Comparison of ENCODE assay signal across 25 mouse cellular contexts in the genomic region with DNA sequence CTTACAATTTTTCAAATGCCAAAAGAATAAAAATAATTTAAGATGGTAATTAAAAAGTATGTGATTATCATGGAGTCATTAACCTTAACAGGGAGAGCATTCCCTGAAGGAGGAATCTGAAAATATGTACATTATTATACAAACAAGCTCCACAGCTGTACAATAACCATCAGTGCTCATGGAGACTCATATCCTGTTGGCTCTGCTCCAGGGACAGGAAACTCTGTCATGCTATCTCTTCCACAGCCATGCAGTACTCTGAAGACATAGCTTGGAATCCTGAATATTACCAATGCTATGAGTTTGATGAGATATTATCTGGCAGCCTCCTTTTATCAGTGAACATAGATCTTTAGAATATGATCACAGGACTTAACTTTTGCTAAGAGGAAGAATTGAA. TPM values are rescaled to one million over a fixed set of nuclear protein-coding genes. Genes with fewer than 3 reads are reported as not detected.
A peak's percentile ranks its signal among the peaks of the same experiment; 100 is the strongest.
DNase-seq lines count a peak whose midpoint lies in the region; ATAC-seq and TF ChIP-seq lines count a peak whose summit lies in the region.
"Had no signal": no experiment of that assay in that cellular context is flagged by ENCODE, and none has a peak within 500 bp of the region (broad histone marks: within the 10 kb centered on the region; RNA-seq: fewer than 3 reads in every experiment).

No protein-coding gene starts in this region.

- no peak for TF ChIP-seq POLR2A in brain, embryonic 14.5 days (IDR thresholded peaks at IDR 0.05; ENCODE audit: borderline replicate concordance, extremely low read depth, insufficient read depth, insufficient read length, poor library complexity, severe bottlenecking)

- no peaks in the 10 kb centered on the region for H3K27me3 ChIP-seq in kidney, postnatal 0 days (ENCODE audit: insufficient read depth, low read length)
- no peaks in the 10 kb centered on the region for H3K27me3 ChIP-seq in lung, embryonic 14.5 days (ENCODE audit: insufficient read depth, low read length)
- H3K27me3 ChIP-seq: embryonic facial prominence, embryonic 13.5 days; hindbrain, embryonic 12.5 days; hindbrain, embryonic 15.5 days; Patski had no signal

- no peaks in the 10 kb centered on the region for H3K4me1 ChIP-seq in kidney, postnatal 0 days (replicated peaks; ENCODE audit: insufficient read depth, low read length)
- no peaks in the 10 kb centered on the region for H3K4me1 ChIP-seq in lung, embryonic 14.5 days (ENCODE audit: insufficient read depth)
- H3K4me1 ChIP-seq: embryonic facial prominence, embryonic 13.5 days; hindbrain, embryonic 12.5 days; hindbrain, embryonic 15.5 days had no signal

- no peak for ATAC-seq in kidney, postnatal 0 days (replicated peaks; ENCODE audit: low FRiP score, low read depth)
- ATAC-seq in lung, embryonic 14.5 days (ENCODE audit: insufficient read depth): peak; percentile 71; the same call in 1 of the 2 replicates
- ATAC-seq: forebrain, embryonic 14.5 days; forebrain, postnatal 0 days; Patski had no signal

- H3K9ac ChIP-seq in kidney, postnatal 0 days (ENCODE audit: low read depth, low read length): no peak overlapping the region
- H3K9ac ChIP-seq in lung, embryonic 14.5 days: no peak overlapping the region
- H3K9ac ChIP-seq: embryonic facial prominence, embryonic 13.5 days; forebrain, postnatal 0 days; hindbrain, embryonic 12.5 days; hindbrain, embryonic 15.5 days had no signal

- H3K4me3 ChIP-seq in kidney, postnatal 0 days (replicated peaks; ENCODE audit: low read depth, low read length): no peak overlapping the region
- H3K4me3 ChIP-seq in lung, embryonic 14.5 days (ENCODE audit: low read depth, low read length): no peak overlapping the region
- H3K4me3 ChIP-seq: embryonic facial prominence, embryonic 13.5 days; gastrocnemius, adult 2 months; hindbrain, embryonic 12.5 days; hindbrain, embryonic 15.5 days had no signal

- DNase-seq in kidney, postnatal 0 days (ENCODE audit: low spot score): peak; percentile 7
- DNase-seq in kidney, adult 8-10 months: no peak
- peak; percentile 76 for DNase-seq in lung, embryonic 14.5 days
- no peak for DNase-seq in lung, postnatal 14 days
- DNase-seq in brain, embryonic 14.5 days (ENCODE audit: low read depth): peak; percentile 5
- no peak for DNase-seq in right cerebral cortex, postnatal 25 days
- DNase-seq: adrenal gland, postnatal 10 days; adrenal gland, postnatal 36 days; cerebellum, adult 11 months; cerebellum, adult 2 months; cerebellum, adult 9-11 months; cerebellum, postnatal 25 days; forebrain, postnatal 0 days; gastrocnemius, adult 2 months; gastrocnemius, postnatal 14 days; heart, adult 11 months had no signal

- no peak overlapping the region for H3K27ac ChIP-seq in kidney, postnatal 0 days
- H3K27ac ChIP-seq in lung, embryonic 14.5 days (ENCODE audit: low read depth): no peak overlapping the region
- H3K27ac ChIP-seq: embryonic facial prominence, embryonic 13.5 days; gastrocnemius, adult 2 months; hindbrain, embryonic 12.5 days; hindbrain, embryonic 15.5 days had no signal

- H3K9me3 ChIP-seq in kidney, postnatal 0 days (replicated peaks; ENCODE audit: low read length): no peaks in the 10 kb centered on the region
- no peaks in the 10 kb centered on the region for H3K9me3 ChIP-seq in lung, embryonic 14.5 days (ENCODE audit: low read depth, low read length)
- H3K9me3 ChIP-seq: embryonic facial prominence, embryonic 13.5 days; hindbrain, embryonic 12.5 days; hindbrain, embryonic 15.5 days had no signal

- no peak for TF ChIP-seq CTCF in kidney, postnatal 0 days (IDR thresholded peaks at IDR 0.05; ENCODE audit: low read depth)
- TF ChIP-seq CTCF in lung, embryonic 14.5 days (IDR thresholded peaks at IDR 0.05; ENCODE audit: low read depth): no peak
- no peak for TF ChIP-seq CTCF in brain, embryonic 14.5 days (IDR thresholded peaks at IDR 0.05; ENCODE audit: borderline replicate concordance, extremely low read depth, insufficient read depth, insufficient read length)

- H3K36me3 ChIP-seq in kidney, postnatal 0 days (ENCODE audit: insufficient read depth, low read length): no peaks in the 10 kb centered on the region
- no peaks in the 10 kb centered on the region for H3K36me3 ChIP-seq in lung, embryonic 14.5 days (ENCODE audit: insufficient read depth)
- H3K36me3 ChIP-seq: embryonic facial prominence, embryonic 13.5 days; hindbrain, embryonic 12.5 days; hindbrain, embryonic 15.5 days had no signal

- H3K4me2 ChIP-seq in kidney, postnatal 0 days (ENCODE audit: low read length): no peak overlapping the region
- H3K4me2 ChIP-seq in lung, embryonic 14.5 days: no peak overlapping the region
- H3K4me2 ChIP-seq: embryonic facial prominence, embryonic 13.5 days; heart, embryonic 11.5 days; hindbrain, embryonic 12.5 days; hindbrain, embryonic 15.5 days had no signal

RNA-seq across cellular contexts. Expression of gene Aldoart1, which starts 8.2 kb away (rescaled TPM):
- 0.08 TPM in 1 of 2 replicates, not detected in the other for polyA plus RNA-seq in kidney, postnatal 0 days (2015; fragmentation: Nextera tagmentation; extraction: Ambion mirVana)
- polyA plus RNA-seq in lung, embryonic 14.5 days (2014; fragmentation: Nextera tagmentation; extraction: Ambion mirVana): not detected in 2 replicates
- polyA plus RNA-seq in brain, embryonic 14.5 days (2012; rRNA removed): not detected in 2 replicates
- polyA plus RNA-seq: embryonic facial prominence, embryonic 13.5 days; forebrain, embryonic 11.5 days; forebrain, postnatal 0 days; heart, embryonic 14.5 days; hindbrain, embryonic 12.5 days; hindbrain, embryonic 15.5 days; intestine, embryonic 14.5 days had no signal

Comparison
In these comparisons a context has a peak if more than half of its experiments do, and no peak if none do; other contexts are left out.
1. DNase-seq: peak in kidney, postnatal 0 days (single experiment), lung, embryonic 14.5 days (single experiment) and brain, embryonic 14.5 days (single experiment); none in kidney, adult 8-10 months (0 of 2), lung, postnatal 14 days (single experiment) and right cerebral cortex, postnatal 25 days (single experiment).